Mouse (Mus musculus) intestine, postnatal 0 days (tissue): Measurements from ENCODE around the gene Tars2. TPM values are rescaled to one million over a fixed set of nuclear protein-coding genes. Genes with fewer than 3 reads are reported as not detected.

Experiments
- ATAC-seq: fragments of 200-750 bp; cut with Nextera tagmentation; 2 replicates; pipeline ENCODE4 v1.8.0; 2017; ENCODE audit warnings: mild to moderate bottlenecking, moderate TSS enrichment, moderate library complexity
- H3K27ac ChIP-seq: fragments of 300-500 bp; sonication (generic); 2 replicates; pipeline ENCODE4 v1.5.1; 2014; ENCODE audit warnings: mild to moderate bottlenecking, low read depth, low read length, moderate library complexity
- H3K27me3 ChIP-seq: fragments of 300-500 bp; sonication (generic); replicated peaks from 2 replicates; pipeline ENCODE4 v1.6.1; 2014; ENCODE audit warnings: low read length, mixed read lengths; ENCODE audit not compliant: control insufficient read depth, insufficient read depth
- H3K36me3 ChIP-seq: fragments of 300-500 bp; sonication (generic); 2 replicates; pipeline ENCODE4 v1.6.1; 2014; ENCODE audit warnings: mild to moderate bottlenecking, moderate library complexity; ENCODE audit not compliant: control insufficient read depth, insufficient read depth
- H3K4me1 ChIP-seq: fragments of 300-500 bp; sonication (generic); replicated peaks from 2 replicates; pipeline ENCODE4 v1.6.1; 2014; ENCODE audit warnings: antibody characterized with exemption, low read length, mixed read lengths; ENCODE audit not compliant: control insufficient read depth, insufficient read depth
- H3K4me2 ChIP-seq: fragments of 300-500 bp; sonication (generic); replicated peaks from 2 replicates; pipeline ENCODE4 v1.6.1; 2014; ENCODE audit warnings: low read depth, mild to moderate bottlenecking, moderate library complexity
- H3K4me3 ChIP-seq: fragments of 300-500 bp; sonication (generic); 2 replicates; pipeline ENCODE4 v1.5.1; 2014; ENCODE audit warnings: low read depth, low read length
- H3K9ac ChIP-seq: fragments of 300-500 bp; sonication (generic); 2 replicates; pipeline ENCODE4 v1.6.1; 2014; ENCODE audit warnings: mild to moderate bottlenecking, low read depth, low read length
- H3K9me3 ChIP-seq: fragments of 300-500 bp; sonication (generic); 2 replicates; pipeline ENCODE4 v1.6.1; 2016; ENCODE audit warnings: mixed run types; ENCODE audit not compliant: control insufficient read depth
- CTCF ChIP-seq: sonication (generic); IDR thresholded peaks from 2 replicates; pipeline ENCODE4 v1.5.1; 2016; ENCODE audit warnings: low read depth, mild to moderate bottlenecking, control low read depth, antibody characterized with exemption, moderate library complexity
- WGBS: fragments of 180-500 bp; shearing (Covaris S2); extraction: QIAGEN DNeasy Blood & Tissue Kit; methylation state at CpG from one replicate; pipeline ENCODE4 v1.1.7; 2014; 5-methylcytosine and 5-hydroxymethylcytosine counted together
- polyA plus RNA-seq: library from polyadenylated mRNA; unstranded; fragments of >200 nt; fragmentation: Nextera tagmentation; extraction: Ambion mirVana; gene quantifications from 2 replicates; pipeline ENCODE4 v1.2.1, GENCODE M21; 2015

The Tars2 gene
- polyA plus RNA-seq, 1 experiment from 2014 or later, result 14.9 TPM

DNA sequence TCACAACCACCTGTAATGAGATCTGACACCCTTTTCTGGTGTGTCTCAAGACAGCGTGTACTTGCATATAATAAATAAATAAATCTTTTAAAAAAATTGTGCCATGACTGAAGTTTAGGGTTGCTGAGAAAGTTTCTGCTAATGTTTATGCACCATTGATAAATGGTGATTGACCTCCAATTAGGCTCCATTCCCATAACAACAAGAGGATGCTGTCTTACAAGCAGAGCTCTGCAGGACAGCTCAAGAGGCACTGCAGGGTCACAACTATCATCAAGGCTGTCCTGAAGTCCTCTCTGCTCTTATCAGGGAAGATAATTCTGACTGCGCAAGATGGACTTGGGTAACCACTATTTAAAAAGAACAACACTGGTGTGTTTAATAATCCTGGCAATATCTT, 41.9 kb downstream of the Tars2 start:
- WGBS, result 53% methylated on average over 2 of the region's 2 CpGs
- no peaks in the 10 kb centered on the region for H3K36me3 ChIP-seq
- H3K9me3 ChIP-seq, result 0 out of 2 replicates have a peak, but pooled peaks cover 3% of the 10 kb centered on the region
- H3K4me2 ChIP-seq, result no peak overlapping the region
- no peaks in the 10 kb centered on the region for H3K4me1 ChIP-seq
- H3K27me3 ChIP-seq, result no peaks in the 10 kb centered on the region
- ATAC-seq, result no peak
- no peak for TF ChIP-seq CTCF
- no peak overlapping the region for H3K9ac ChIP-seq
- H3K4me3 ChIP-seq, result no peak overlapping the region
- no peak overlapping the region for H3K27ac ChIP-seq

- TF ChIP-seq CTCF, result no peak
- no peak overlapping the region for H3K4me3 ChIP-seq
- no peak overlapping the region for H3K9ac ChIP-seq
- no peak for ATAC-seq
- H3K4me1 ChIP-seq, result no peaks in the 10 kb centered on the region
- no peaks in the 10 kb centered on the region for H3K27me3 ChIP-seq
- H3K9me3 ChIP-seq, result 0 out of 2 replicates have a peak, but pooled peaks cover 6% of the 10 kb centered on the region
- WGBS, result 90% methylated on average over 1 of the region's 1 CpGs
- H3K4me2 ChIP-seq, result no peak overlapping the region
- H3K27ac ChIP-seq, result no peak overlapping the region
- no peaks in the 10 kb centered on the region for H3K36me3 ChIP-seq
Observed at GRCm38 (mm10) chr3:95716075-95716474, 43.9 kb downstream of the Tars2 start.

DNA sequence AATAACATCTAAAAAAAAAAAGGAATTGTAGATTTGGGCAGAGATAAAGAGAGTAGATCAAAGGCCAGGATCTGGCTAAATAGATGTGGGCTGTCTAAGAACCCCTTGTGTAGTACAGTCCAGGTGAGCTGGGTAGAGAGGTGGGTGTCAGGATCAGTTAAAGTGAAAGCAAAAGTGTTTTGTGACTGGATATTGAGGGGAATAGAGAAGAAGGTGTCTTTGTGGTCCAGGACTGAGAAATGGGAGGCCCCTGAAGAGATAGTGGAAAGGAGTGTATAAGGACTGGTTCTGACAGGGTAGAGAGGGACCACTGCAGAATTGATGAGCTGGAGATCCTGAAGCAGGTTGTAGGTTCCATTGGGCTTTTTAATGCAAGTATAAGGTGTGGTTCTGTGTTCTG, 50.0 kb downstream of the Tars2 start:
- no peak overlapping the region for H3K4me2 ChIP-seq
- H3K36me3 ChIP-seq, result no peaks in the 10 kb centered on the region
- H3K27ac ChIP-seq, result no peak overlapping the region
- no peak for ATAC-seq
- H3K9ac ChIP-seq, result no peak overlapping the region
- H3K9me3 ChIP-seq, result 0 out of 2 replicates have a peak, but pooled peaks cover 6% of the 10 kb centered on the region
- no peak for TF ChIP-seq CTCF
- H3K4me3 ChIP-seq, result no peak overlapping the region
- H3K4me1 ChIP-seq, result no peaks in the 10 kb centered on the region
- no peaks in the 10 kb centered on the region for H3K27me3 ChIP-seq

- no peak for ATAC-seq
- no peak for TF ChIP-seq CTCF
- no peak overlapping the region for H3K27ac ChIP-seq
Observed at GRCm38 (mm10) chr3:95709044-95709443, 51.0 kb downstream of the Tars2 start.

GRCm38 (mm10) chr3:95707497-95707896, 52.5 kb downstream of the Tars2 start:
- 91% methylated on average over 7 of the region's 7 CpGs for WGBS
- ATAC-seq, result no peak
- no peak overlapping the region for H3K4me2 ChIP-seq
- TF ChIP-seq CTCF, result no peak
- H3K27me3 ChIP-seq, result no peaks in the 10 kb centered on the region
- no peak overlapping the region for H3K27ac ChIP-seq
- no peaks in the 10 kb centered on the region for H3K36me3 ChIP-seq
- H3K4me1 ChIP-seq, result no peaks in the 10 kb centered on the region
- H3K9ac ChIP-seq, result no peak overlapping the region
- H3K9me3 ChIP-seq, result no peaks in the 10 kb centered on the region
- H3K4me3 ChIP-seq, result no peak overlapping the region

More at GRCm38 (mm10) chr3:95709044-95709443, 51.0 kb downstream of the Tars2 start:
- no peaks in the 10 kb centered on the region for H3K4me1 ChIP-seq
- H3K4me2 ChIP-seq, result no peak overlapping the region
- no peaks in the 10 kb centered on the region for H3K27me3 ChIP-seq
- H3K9me3 ChIP-seq, result 0 out of 2 replicates have a peak, but pooled peaks cover 6% of the 10 kb centered on the region
- H3K9ac ChIP-seq, result no peak overlapping the region
- no peak overlapping the region for H3K4me3 ChIP-seq
- H3K36me3 ChIP-seq, result no peaks in the 10 kb centered on the region
- 86% methylated on average over 4 of the region's 4 CpGs for WGBS

GRCm38 (mm10) chr3:95706273-95706672, 53.7 kb downstream of the Tars2 start:
- Histone ChIP-seq H3K4me2 (no peak overlapping the region), H3K4me3 (no peak overlapping the region), H3K27me3 (no peaks in the 10 kb centered on the region), H3K4me1 (peaks cover 8% of the 10 kb centered on the region; the same call in 1 of the 2 replicates), H3K9me3 (no peaks in the 10 kb centered on the region), H3K36me3 (no peaks in the 10 kb centered on the region), H3K9ac (no peak overlapping the region), H3K27ac (no peak overlapping the region)
- TF ChIP-seq CTCF, result no peak
- 94% methylated on average over 4 of the region's 4 CpGs for WGBS
- ATAC-seq, result no peak

DNA sequence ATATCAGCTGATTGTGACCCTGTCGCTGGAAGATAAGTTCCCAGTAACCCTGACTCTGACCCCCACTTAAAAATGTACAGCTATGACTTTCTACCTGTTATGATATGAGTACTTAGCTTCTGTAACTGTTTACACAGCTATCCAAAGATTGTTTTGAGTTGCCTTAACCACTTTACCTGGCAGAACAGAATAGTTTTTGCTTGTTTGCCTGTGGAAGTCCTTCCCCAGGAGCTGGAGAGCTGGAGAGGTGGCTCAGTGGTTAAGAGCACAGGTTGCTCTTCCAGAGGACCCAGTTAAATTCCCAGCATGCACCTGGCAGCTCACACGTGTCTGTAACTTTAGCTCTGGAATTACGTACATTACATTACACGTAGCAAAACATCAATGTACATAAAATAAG, 55.4 kb downstream of the Tars2 start:
- Histone ChIP-seq H3K4me3 (no peak overlapping the region), H3K9ac (no peak overlapping the region), H3K9me3 (no peaks in the 10 kb centered on the region), H3K27me3 (no peaks in the 10 kb centered on the region), H3K27ac (no peak overlapping the region), H3K4me1 (peaks cover 11% of the 10 kb centered on the region; the same call in 1 of the 2 replicates), H3K4me2 (no peak overlapping the region), H3K36me3 (no peaks in the 10 kb centered on the region)
- 78% methylated on average over 4 of the region's 4 CpGs for WGBS
- TF ChIP-seq CTCF, result no peak
- ATAC-seq, result no peak
